Mouse (Mus musculus) hindbrain, embryonic 14.5 days (tissue): ENCODE results near the gene Spata32. TPM values are rescaled to one million over a fixed set of nuclear protein-coding genes. Genes with fewer than 3 reads are reported as not detected.

ENCODE experiments used
- ATAC-seq: fragments of 200-750 bp; cut with Nextera tagmentation; 2 replicates; pipeline ENCODE4 v1.8.0; 2017; ENCODE audit warnings: moderate number of reproducible peaks, mild to moderate bottlenecking, moderate TSS enrichment, moderate library complexity; ENCODE audit not compliant: low FRiP score
- DNase-seq: peaks from one replicate; pipeline ENCODE4 v3.0.0-alpha.2; 2015; ENCODE audit warnings: low spot score
- H3K27ac ChIP-seq: fragments of 300-500 bp; sonication (generic); 2 replicates; pipeline ENCODE4 v1.5.1; 2014; ENCODE audit warnings: mild to moderate bottlenecking, moderate library complexity
- H3K27me3 ChIP-seq: fragments of 300-500 bp; sonication (generic); 2 replicates; pipeline ENCODE4 v1.6.1; 2014; ENCODE audit warnings: mild to moderate bottlenecking, low read length, mixed read lengths; ENCODE audit not compliant: control insufficient read depth, insufficient read depth
- H3K36me3 ChIP-seq: fragments of 300-500 bp; sonication (generic); replicated peaks from 2 replicates; pipeline ENCODE4 v1.6.1; 2014; ENCODE audit not compliant: control insufficient read depth, insufficient read depth
- H3K4me1 ChIP-seq: fragments of 300-500 bp; sonication (generic); replicated peaks from 2 replicates; pipeline ENCODE4 v1.6.1; 2014; ENCODE audit warnings: antibody characterized with exemption, low read length, mixed read lengths; ENCODE audit not compliant: control insufficient read depth, insufficient read depth
- H3K4me2 ChIP-seq: fragments of 300-500 bp; sonication (generic); replicated peaks from 2 replicates; pipeline ENCODE4 v1.6.1; 2014; ENCODE audit warnings: mild to moderate bottlenecking, moderate library complexity
- H3K4me3 ChIP-seq: fragments of 300-500 bp; sonication (generic); replicated peaks from 2 replicates; pipeline ENCODE4 v1.5.1; 2014; ENCODE audit warnings: mild to moderate bottlenecking, low read length
- H3K9ac ChIP-seq: fragments of 300-500 bp; sonication (generic); 2 replicates; pipeline ENCODE4 v1.6.1; 2014
- H3K9me3 ChIP-seq: fragments of 300-500 bp; sonication (generic); 2 replicates; pipeline ENCODE4 v1.6.1; 2016; ENCODE audit warnings: low read length; ENCODE audit not compliant: control insufficient read depth
- WGBS: fragments of 180-500 bp; shearing (Covaris S2); extraction: QIAGEN DNeasy Blood & Tissue Kit; methylation state at CpG from one replicate; pipeline ENCODE4 v1.1.7; 2014; 5-methylcytosine and 5-hydroxymethylcytosine counted together
- polyA plus RNA-seq: library from polyadenylated mRNA; unstranded; fragments of >200 nt; fragmentation: Nextera tagmentation; extraction: Ambion mirVana; gene quantifications from 2 replicates; pipeline ENCODE4 v1.2.1, GENCODE M21; 2014

Spata32 gene
- polyA plus RNA-seq, result 0.29 and 0.31 TPM in 2 replicates

GRCm38 (mm10) chr11:103217790-103218516, at the start of gene Spata32:
Gene Spata32, minus strand, starts transcription at chr11:103218432.
- H3K9ac ChIP-seq, result peak within 1 kb of the TSS; percentile 77
- peak within 1 kb of the TSS; percentile 55 for H3K4me3 ChIP-seq
- H3K9me3 ChIP-seq, result no peaks in the 10 kb centered on the region
- peak within 1 kb of the TSS; percentile 81 for H3K27ac ChIP-seq
- H3K27me3 ChIP-seq, result no peaks in the 10 kb centered on the region
- under 1% methylated on average over 44 of the region's 45 CpGs for WGBS
- H3K4me1 ChIP-seq, result peaks cover 9% of the 10 kb centered on the region
- peak; percentile 77 for DNase-seq
- peak within 1 kb of the TSS; percentile 99 for H3K4me2 ChIP-seq
- peaks cover 21% of the 10 kb centered on the region for H3K36me3 ChIP-seq
- ATAC-seq, result peak; percentile 88

- H3K36me3 ChIP-seq, result no peaks in the 10 kb centered on the region
- H3K4me3 ChIP-seq, result peak within 1 kb of the TSS; percentile 55
- peak within 1 kb of the TSS; percentile 90 for H3K27ac ChIP-seq
- H3K27me3 ChIP-seq, result no peaks in the 10 kb centered on the region
- H3K4me1 ChIP-seq, result peaks cover 41% of the 10 kb centered on the region
- under 1% methylated on average over 54 of the region's 55 CpGs for WGBS
- H3K9ac ChIP-seq, result peak within 1 kb of the TSS; percentile 72
- no peaks in the 10 kb centered on the region for H3K9me3 ChIP-seq
- H3K4me2 ChIP-seq, result peak within 1 kb of the TSS; percentile 54
- DNase-seq, result peak; percentile 97
- peak; percentile 98 for ATAC-seq
Observed at GRCm38 (mm10) chr11:103267346-103268219, 49.4 kb upstream of the Spata32 start, which contains the start of gene Map3k14. Gene Map3k14, minus strand, starts transcription at chr11:103267472.

GRCm38 (mm10) chr11:103266729-103267345, 48.6 kb upstream of the Spata32 start:
- peak overlapping the region; percentile 72 for H3K9ac ChIP-seq
- no peaks in the 10 kb centered on the region for H3K36me3 ChIP-seq
- peak overlapping the region; percentile 90 for H3K27ac ChIP-seq
- peaks cover 48% of the 10 kb centered on the region for H3K4me1 ChIP-seq
- H3K4me3 ChIP-seq, result peak overlapping the region; percentile 55
- DNase-seq (peak; percentile 30), ATAC-seq (no peak; the same call in 1 of the 2 replicates)
- H3K9me3 ChIP-seq, result no peaks in the 10 kb centered on the region
- peak overlapping the region; percentile 54 for H3K4me2 ChIP-seq
- under 1% methylated on average over 25 of the region's 42 CpGs for WGBS
- no peaks in the 10 kb centered on the region for H3K27me3 ChIP-seq

GRCm38 (mm10) chr11:103265856-103266255, 47.6 kb upstream of the Spata32 start:
- no peak for ATAC-seq
- DNase-seq, result no peak
- Histone ChIP-seq H3K9ac (no peak overlapping the region), H3K4me1 (peaks cover 51% of the 10 kb centered on the region), H3K4me2 (peak overlapping the region; percentile 54), H3K36me3 (no peaks in the 10 kb centered on the region), H3K27ac (no peak overlapping the region), H3K27me3 (no peaks in the 10 kb centered on the region), H3K4me3 (no peak overlapping the region), H3K9me3 (no peaks in the 10 kb centered on the region)
- 71% methylated on average over 2 of the region's 2 CpGs for WGBS

GRCm38 (mm10) chr11:103265211-103265610, 47.0 kb upstream of the Spata32 start:
- H3K27ac ChIP-seq, result no peak overlapping the region
- H3K36me3 ChIP-seq, result no peaks in the 10 kb centered on the region
- H3K9ac ChIP-seq, result no peak overlapping the region
- H3K4me2 ChIP-seq, result peak overlapping the region; percentile 54
- H3K4me1 ChIP-seq, result peaks cover 51% of the 10 kb centered on the region
- 40% methylated on average over 7 of the region's 7 CpGs for WGBS
- H3K4me3 ChIP-seq, result no peak overlapping the region
- no peaks in the 10 kb centered on the region for H3K27me3 ChIP-seq
- no peaks in the 10 kb centered on the region for H3K9me3 ChIP-seq
- no peak for ATAC-seq
- no peak for DNase-seq

- DNase-seq, result no peak
- Histone ChIP-seq H3K4me2 (peak overlapping the region; percentile 54), H3K9ac (0 out of 2 replicates have a peak overlapping the region, but pooled peaks have one; percentile 1), H3K4me3 (no peak overlapping the region), H3K27me3 (no peaks in the 10 kb centered on the region), H3K4me1 (peaks cover 51% of the 10 kb centered on the region), H3K27ac (no peak overlapping the region), H3K9me3 (no peaks in the 10 kb centered on the region), H3K36me3 (no peaks in the 10 kb centered on the region)
- ATAC-seq, result no peak
- WGBS, result 67% methylated on average over 20 of the region's 20 CpGs
Observed at GRCm38 (mm10) chr11:103264427-103265005, 46.3 kb upstream of the Spata32 start.

GRCm38 (mm10) chr11:103263551-103263950, 45.3 kb upstream of the Spata32 start:
- Histone ChIP-seq H3K36me3 (no peaks in the 10 kb centered on the region), H3K27me3 (no peaks in the 10 kb centered on the region), H3K9me3 (no peaks in the 10 kb centered on the region), H3K27ac (peak overlapping the region; percentile 54; the same call in 1 of the 2 replicates), H3K4me3 (no peak overlapping the region), H3K9ac (no peak overlapping the region), H3K4me1 (peaks cover 51% of the 10 kb centered on the region), H3K4me2 (peak overlapping the region; percentile 23)
- DNase-seq (no peak), ATAC-seq (no peak)
- 14% methylated on average over 10 of the region's 10 CpGs for WGBS

GRCm38 (mm10) chr11:103262412-103263267, 44.4 kb upstream of the Spata32 start:
- no peak for ATAC-seq
- Histone ChIP-seq H3K27ac (no peak overlapping the region), H3K36me3 (no peaks in the 10 kb centered on the region), H3K4me3 (no peak overlapping the region), H3K4me1 (peaks cover 51% of the 10 kb centered on the region), H3K9me3 (no peaks in the 10 kb centered on the region), H3K4me2 (peak overlapping the region; percentile 23; the same call in 1 of the 2 replicates), H3K27me3 (no peaks in the 10 kb centered on the region), H3K9ac (peak overlapping the region; percentile 31; the same call in 1 of the 2 replicates)
- WGBS, result 67% methylated on average over 20 of the region's 20 CpGs
- no peak for DNase-seq
